Mouse (Mus musculus) embryo, embryonic 11.5 days (tissue): ENCODE measurements around the gene Me3.
"Not testable (repeated sequence)": the region's sequence is repeated elsewhere in the genome, so short reads cannot be mapped to it uniquely, and the experiment has no call there.

Source experiments
- DNase-seq: peaks from one replicate; pipeline ENCODE4 v3.0.0-alpha.2; 2012; ENCODE audit warnings: low read depth, low spot score

Gene Me3

DNA sequence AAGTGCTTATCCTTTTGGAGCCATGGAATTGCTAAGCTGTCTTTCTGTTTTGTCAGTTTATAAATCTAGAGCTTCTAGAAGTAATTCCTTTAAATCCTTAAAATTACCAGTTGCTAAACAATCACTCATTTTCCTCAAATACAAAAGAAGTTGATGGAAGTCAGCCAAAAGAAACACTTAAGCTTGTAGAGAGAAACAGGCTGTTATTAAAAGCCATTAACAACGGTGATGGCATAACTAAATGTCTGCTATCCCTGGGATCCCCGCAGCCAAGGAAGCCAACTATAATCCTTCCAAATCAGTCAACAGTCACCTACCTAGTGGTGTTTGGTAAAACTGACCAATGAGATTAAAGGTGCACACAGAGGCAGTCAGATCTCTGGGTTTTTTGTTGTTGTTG lies 98.3 kb downstream of the Me3 start:
- DNase-seq, result no peak

- DNase-seq, result not testable (repeated sequence)
Observed at GRCm38 (mm10) chr7:89731115-89731514, 98.9 kb downstream of the Me3 start.

GRCm38 (mm10) chr7:89748415-89748814 lies 116.2 kb downstream of the Me3 start:
- no peak for DNase-seq

- DNase-seq, result no peak
Observed at GRCm38 (mm10) chr7:89749183-89749582, 117.0 kb downstream of the Me3 start.

- peak; percentile 23 for DNase-seq
Observed at GRCm38 (mm10) chr7:89766678-89767508, 134.7 kb downstream of the Me3 start.

GRCm38 (mm10) chr7:89769106-89769896 lies 137.1 kb downstream of the Me3 start:
- DNase-seq, result no peak

GRCm38 (mm10) chr7:89770021-89770420 lies 137.8 kb downstream of the Me3 start:
- DNase-seq, result no peak

- DNase-seq, result no peak
Observed at GRCm38 (mm10) chr7:89772906-89773305, 140.7 kb downstream of the Me3 start.

GRCm38 (mm10) chr7:89773352-89773921 lies 141.2 kb downstream of the Me3 start:
- no peak for DNase-seq

DNA sequence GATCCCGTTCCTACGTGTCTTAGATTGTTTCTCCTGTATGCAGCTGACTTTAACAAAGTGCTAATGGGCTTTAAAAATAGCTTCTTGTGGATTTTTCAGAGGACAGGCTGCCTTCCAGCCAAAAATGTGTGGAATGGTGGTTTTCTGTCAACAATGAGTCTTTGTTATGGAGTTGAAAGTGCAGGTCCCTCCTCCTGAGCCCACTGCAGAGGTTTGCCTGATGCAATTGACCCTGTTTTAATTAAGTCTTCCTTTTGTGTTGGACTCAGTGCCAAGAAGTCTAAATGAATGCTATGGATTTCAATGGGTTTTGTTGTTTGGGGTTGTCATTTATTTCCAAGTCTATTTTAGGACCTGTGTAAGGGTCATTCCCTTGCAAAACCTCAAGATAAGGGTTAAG lies 141.7 kb downstream of the Me3 start:
- no peak for DNase-seq

DNA sequence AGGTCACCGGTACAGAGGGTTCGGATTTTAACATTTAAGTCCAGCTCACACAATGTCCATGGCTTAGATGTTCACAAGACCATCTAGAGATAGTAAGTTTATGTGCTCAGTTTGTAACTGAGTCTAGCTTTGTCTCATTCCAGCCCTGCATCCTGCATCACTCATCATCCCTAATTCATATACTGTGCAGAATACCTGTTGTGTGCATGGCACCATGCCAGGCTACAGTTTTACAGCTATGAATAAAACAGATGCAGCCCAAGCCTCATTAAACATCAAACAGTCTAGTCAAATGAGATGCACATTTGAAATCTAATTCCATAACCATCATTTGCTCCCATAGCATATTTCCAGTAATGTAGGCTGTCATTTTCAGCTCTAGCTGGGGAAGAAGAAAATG lies 143.7 kb downstream of the Me3 start:
- DNase-seq, result no peak

DNA sequence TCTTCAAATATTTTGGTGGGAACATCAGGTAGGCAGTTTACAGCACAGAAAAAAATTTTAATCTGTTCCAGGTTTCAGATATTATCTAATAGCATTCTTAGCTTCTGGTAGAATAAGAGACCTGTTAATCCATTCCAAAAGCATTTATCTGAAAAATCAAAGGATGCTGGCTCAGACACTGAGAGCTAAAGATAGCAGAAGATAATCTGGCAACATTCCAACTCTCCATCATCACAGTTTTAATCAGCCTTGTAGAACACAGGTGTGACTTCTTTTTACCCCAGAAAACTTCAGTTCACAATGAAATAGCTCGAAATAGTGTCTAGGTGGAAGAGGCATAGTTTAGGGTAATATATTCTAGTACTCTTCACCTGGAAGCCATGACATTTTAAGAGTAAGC lies 149.2 kb downstream of the Me3 start:
- DNase-seq, result no peak

DNA sequence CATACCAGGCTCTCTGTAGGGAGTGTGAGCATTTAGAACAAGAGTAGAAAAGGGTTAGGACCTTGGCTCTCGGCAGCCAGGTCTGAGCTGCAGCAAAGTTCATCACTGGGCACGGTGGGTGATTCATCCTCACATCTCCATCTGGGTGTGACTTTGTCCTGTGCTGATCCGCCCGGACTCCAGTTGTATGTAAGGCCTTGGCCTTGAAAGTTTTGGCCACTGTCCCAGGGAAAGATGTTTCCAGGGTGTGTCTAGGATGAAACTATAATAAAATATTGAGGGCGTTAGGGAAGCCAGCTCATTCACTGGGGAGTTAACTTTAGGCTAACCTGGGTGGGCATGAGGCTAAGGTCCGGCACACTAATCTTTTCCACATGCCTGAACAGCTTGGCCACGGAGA lies 155.5 kb downstream of the Me3 start:
- DNase-seq, result no peak

- no peak for DNase-seq
Observed at GRCm38 (mm10) chr7:89792576-89792975, 160.4 kb downstream of the Me3 start.

DNA sequence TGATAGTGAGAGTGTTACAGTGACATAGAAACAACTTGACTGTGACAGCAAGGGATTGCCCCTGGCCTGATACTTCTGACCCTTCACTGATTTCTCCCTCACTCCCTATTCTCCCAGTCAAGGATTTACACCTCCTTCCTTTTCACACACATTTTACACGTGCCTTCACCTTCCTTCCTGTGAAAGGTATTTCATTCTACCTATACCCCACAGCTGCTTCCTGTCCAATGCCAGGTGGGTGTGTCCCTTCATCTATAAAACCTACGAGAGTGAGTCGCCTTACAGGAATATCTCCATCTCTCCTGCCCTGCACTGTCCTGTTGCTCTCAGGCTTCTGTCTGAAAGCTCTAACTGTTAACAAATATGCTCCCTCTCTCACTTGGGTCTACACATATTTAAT lies 163.2 kb downstream of the Me3 start:
- no peak for DNase-seq

- no peak for DNase-seq
Observed at GRCm38 (mm10) chr7:89796351-89796801, 164.2 kb downstream of the Me3 start.

DNA sequence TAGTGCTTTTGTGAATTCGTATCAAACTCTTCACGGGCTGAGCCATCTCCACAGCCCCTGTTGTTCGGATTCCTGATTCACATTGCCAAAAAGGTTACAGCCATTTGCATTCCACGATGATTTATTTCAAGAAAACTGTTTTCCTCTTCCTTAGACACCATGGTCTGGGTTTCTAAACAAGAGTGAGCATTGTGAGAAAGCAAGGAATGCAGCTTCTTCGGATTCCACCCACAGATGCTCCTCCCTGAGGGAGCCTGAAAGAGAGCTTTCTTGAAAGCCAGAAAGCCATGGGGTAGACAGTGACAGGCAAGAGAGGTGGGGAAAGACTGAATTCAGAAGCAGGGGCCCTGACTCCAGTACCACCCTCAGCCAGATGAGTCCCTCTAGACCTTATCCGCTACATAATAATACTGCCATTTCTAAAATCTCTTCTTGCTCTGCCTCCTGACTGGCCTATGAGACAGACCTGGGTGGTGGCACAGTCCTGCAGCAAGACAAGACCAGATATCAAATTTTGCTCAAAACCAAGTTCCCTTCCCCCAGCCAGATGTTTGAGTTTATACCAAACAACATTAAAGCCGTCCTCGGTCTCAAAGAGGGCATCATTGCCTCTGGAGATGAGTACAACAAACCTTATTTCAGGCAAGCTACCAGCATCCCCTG lies 166.3 kb downstream of the Me3 start:
- no peak for DNase-seq

- DNase-seq, result no peak
Observed at GRCm38 (mm10) chr7:89802447-89802846, 170.3 kb downstream of the Me3 start.

DNA sequence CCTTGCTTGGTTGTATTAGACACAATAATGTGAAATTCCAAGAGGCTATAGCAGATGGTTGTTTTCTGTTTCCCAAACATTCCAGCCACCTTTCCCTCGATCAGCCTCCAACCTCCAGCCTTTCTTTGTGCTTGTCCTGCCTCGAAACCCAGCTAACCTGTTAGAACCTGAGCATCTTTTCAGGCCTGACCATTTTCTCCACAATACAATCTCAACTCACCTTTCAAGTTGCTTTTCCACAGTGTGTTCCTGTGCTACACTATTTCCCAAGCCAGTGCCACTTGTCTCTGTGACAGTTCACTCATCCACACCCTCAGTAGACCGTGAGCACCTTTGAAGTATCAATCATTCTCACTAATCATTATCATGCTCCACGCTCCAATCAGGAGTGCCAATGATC lies 171.8 kb downstream of the Me3 start:
- no peak for DNase-seq

DNA sequence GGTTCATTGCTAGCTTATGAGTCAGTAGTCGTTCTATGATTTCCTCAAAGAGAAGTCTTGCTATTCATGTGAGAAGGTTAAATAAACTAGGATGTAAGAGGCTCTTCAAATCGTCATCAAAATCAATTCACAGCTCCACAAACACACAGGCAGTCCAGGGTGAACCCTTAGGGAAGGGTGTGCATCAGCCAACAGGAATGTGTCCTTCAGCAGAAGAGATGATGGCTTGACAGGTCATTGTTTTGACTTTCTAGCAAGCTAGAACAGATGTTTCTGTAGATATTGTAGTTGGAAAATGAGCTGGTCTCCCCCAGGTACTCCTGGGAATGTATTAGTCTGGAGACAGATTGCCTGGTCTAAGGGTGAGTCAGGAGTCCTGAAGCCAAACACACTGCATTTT lies 177.2 kb downstream of the Me3 start:
- no peak for DNase-seq

DNA sequence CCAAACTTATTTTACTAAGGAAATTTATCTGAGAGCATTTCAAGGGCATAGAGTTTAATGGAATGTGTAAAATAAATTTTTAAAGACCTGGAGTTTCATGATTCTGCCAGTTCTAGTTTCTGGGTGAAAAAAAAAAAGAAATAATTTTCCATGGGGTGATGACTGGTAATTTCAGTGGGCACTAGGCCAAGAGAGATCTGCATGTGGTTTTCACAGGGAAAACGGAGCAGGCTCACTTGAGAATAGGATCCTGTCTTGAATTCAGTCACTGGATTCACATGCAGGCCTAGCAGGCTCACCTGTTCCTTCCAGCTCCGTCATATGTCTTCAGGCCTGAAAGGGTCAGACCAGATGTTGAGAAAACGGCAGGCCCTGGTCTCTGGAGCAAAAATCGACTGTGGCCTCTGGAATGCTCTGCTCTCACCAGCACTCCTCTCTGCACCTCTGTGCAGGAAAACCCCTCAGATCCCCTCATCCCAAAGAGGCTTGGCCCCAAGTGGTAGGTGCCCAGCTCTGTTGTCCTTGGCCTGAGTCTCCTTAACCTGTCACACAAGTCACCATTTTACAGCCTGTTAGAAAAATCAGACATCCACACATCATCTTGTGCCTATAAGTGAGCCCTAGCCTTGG lies 196.4 kb downstream of the Me3 start:
- DNase-seq, result no peak

DNA sequence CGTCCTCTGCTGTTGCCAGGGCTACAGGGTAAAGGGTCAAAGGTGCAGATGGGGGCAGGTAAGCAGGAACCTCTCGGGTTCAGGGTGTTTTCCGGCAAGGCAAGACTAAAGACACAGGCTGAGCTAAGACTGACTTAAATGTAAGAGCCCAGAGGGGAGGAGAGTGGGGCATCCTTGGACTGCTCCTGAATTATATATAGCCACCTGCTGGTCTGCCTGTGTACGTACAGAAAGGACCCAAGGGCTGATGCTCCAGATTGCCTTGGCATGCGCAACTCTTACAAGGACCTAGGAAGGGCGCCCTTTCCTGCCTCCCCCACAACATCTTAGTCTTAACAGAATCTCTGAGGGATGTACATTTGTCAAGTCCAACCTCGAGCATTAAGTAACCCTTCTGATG lies 197.0 kb downstream of the Me3 start:
- no peak for DNase-seq
